Mouse (Mus musculus): ENCODE measurements around the gene Tas2r115. TPM values are rescaled to one million over a fixed set of nuclear protein-coding genes. Genes with fewer than 3 reads are reported as not detected.

Gene Tas2r115
- total and polyA plus RNA-seq, 3 experiments: not detected

- Histone ChIP-seq H3K4me1 (ENCODE audit: control insufficient read depth in 1 of 2, insufficient read depth in 2 of 2, low read length in 2 of 2) (no peaks in the 10 kb centered on the region), H3K9ac (ENCODE audit: control insufficient read depth, low read depth, low read length, poor library complexity, severe bottlenecking) (no peak within 1 kb of the TSS), H3K27me3 (ENCODE audit: control insufficient read depth in 1 of 2, insufficient read depth in 2 of 2, low read length in 2 of 2) (no peaks in the 10 kb centered on the region), H3K79me2 (ENCODE audit: control insufficient read depth, insufficient read depth, low read length, poor library complexity) (no peaks in the 10 kb centered on the region), H3K36me3 (ENCODE audit: control insufficient read depth in 1 of 2, insufficient read depth in 2 of 2, low read length in 2 of 2) (no peaks in the 10 kb centered on the region), H3K9me3 (replicated peaks; ENCODE audit: insufficient read depth, low read length) (no peaks in the 10 kb centered on the region), H3K27ac (ENCODE audit: control insufficient read depth, low read depth, low read length) (no peak within 1 kb of the TSS), H3K4me3 (ENCODE audit: control insufficient read depth in 1 of 2, insufficient read depth in 1 of 2, low read depth in 2 of 2, low read length in 2 of 2) (no peak within 1 kb of the TSS)
- TF ChIP-seq NELFE (IDR thresholded peaks at IDR 0.05; ENCODE audit: low read depth, low read length) (no peak), POLR2AphosphoS2 (IDR thresholded peaks at IDR 0.05; ENCODE audit: low read length) (no peak), RAD21 (IDR thresholded peaks at IDR 0.05; ENCODE audit: low read depth, low read length) (no peak), MAFK (IDR thresholded peaks at IDR 0.05; ENCODE audit: borderline replicate concordance, low read depth, low read length) (no peak), ZKSCAN1 (IDR thresholded peaks at IDR 0.05; ENCODE audit: low read depth, low read length) (no peak), ZMIZ1 (IDR thresholded peaks at IDR 0.05; ENCODE audit: low read depth, low read length) (no peak), CTCF (IDR thresholded peaks at IDR 0.05 in 2 of 3, conservative IDR thresholded peaks at IDR 0.05 in 1 of 3; ENCODE audit: control insufficient read depth in 1 of 3, insufficient read depth in 1 of 3, low read depth in 2 of 3, low read length in 3 of 3, poor library complexity in 1 of 3, severe bottlenecking in 1 of 3) (no peak), RCOR1 (IDR thresholded peaks at IDR 0.05; ENCODE audit: low read depth, low read length) (no peak), ELF1 (IDR thresholded peaks at IDR 0.05; ENCODE audit: low read depth, low read length) (no peak), TBP (IDR thresholded peaks at IDR 0.05; ENCODE audit: low read depth, low read length) (no peak), POLR2AphosphoS5 (IDR thresholded peaks at IDR 0.05; ENCODE audit: borderline replicate concordance, low read depth, low read length) (no peak)
- no peak for DNase-seq (ENCODE audit: low read depth, low spot score)
These were observed 24.0 kb upstream of the Tas2r115 start, which contains the start of gene Tas2r102 for GRCm38 (mm10) chr6:132761831-132762230. Gene Tas2r102 (plus strand): TSS chr6:132762131.

- Histone ChIP-seq H3K4me3 (ENCODE audit: control insufficient read depth in 1 of 2, insufficient read depth in 1 of 2, low read depth in 2 of 2, low read length in 2 of 2) (no peak within 1 kb of the TSS), H3K36me3 (ENCODE audit: control insufficient read depth in 1 of 2, insufficient read depth in 2 of 2, low read length in 2 of 2) (no peaks in the 10 kb centered on the region), H3K79me2 (ENCODE audit: control insufficient read depth, insufficient read depth, low read length, poor library complexity) (no peaks in the 10 kb centered on the region), H3K4me1 (ENCODE audit: control insufficient read depth in 1 of 2, insufficient read depth in 2 of 2, low read length in 2 of 2) (no peaks in the 10 kb centered on the region), H3K9me3 (replicated peaks; ENCODE audit: insufficient read depth, low read length) (no peaks in the 10 kb centered on the region), H3K27ac (ENCODE audit: control insufficient read depth, low read depth, low read length) (no peak within 1 kb of the TSS), H3K9ac (ENCODE audit: control insufficient read depth, low read depth, low read length, poor library complexity, severe bottlenecking) (no peak within 1 kb of the TSS), H3K27me3 (ENCODE audit: control insufficient read depth in 1 of 2, insufficient read depth in 2 of 2, low read length in 2 of 2) (no peaks in the 10 kb centered on the region)
- no peak for DNase-seq (ENCODE audit: low read depth, low spot score)
- no peak for TF ChIP-seq CHD1 (IDR thresholded peaks at IDR 0.05; ENCODE audit: low read depth, low read length)
- TF ChIP-seq GATA1 (IDR thresholded peaks at IDR 0.05; ENCODE audit: low read depth, low read length): no peak
- no peak for TF ChIP-seq BHLHE40 (IDR thresholded peaks at IDR 0.05; ENCODE audit: borderline replicate concordance, low read depth, low read length)
- TF ChIP-seq TAL1 (IDR thresholded peaks at IDR 0.05; ENCODE audit: low read length): no peak
- no peak for TF ChIP-seq MXI1 (IDR thresholded peaks at IDR 0.05; ENCODE audit: low read depth, low read length)
These were observed 16.6 kb upstream of the Tas2r115 start, which contains the start of gene Tas2r124 for GRCm38 (mm10) chr6:132754430-132754829. Gene Tas2r124 (plus strand): TSS chr6:132754730.

- no peak overlapping the region for H3K9ac ChIP-seq (ENCODE audit: control insufficient read depth, low read depth, low read length, poor library complexity, severe bottlenecking)
- H3K27me3 ChIP-seq (ENCODE audit: control insufficient read depth in 1 of 2, insufficient read depth in 2 of 2, low read length in 2 of 2): no peaks in the 10 kb centered on the region
- H3K79me2 ChIP-seq (ENCODE audit: control insufficient read depth, insufficient read depth, low read length, poor library complexity): no peaks in the 10 kb centered on the region
- H3K9me3 ChIP-seq (replicated peaks; ENCODE audit: insufficient read depth, low read length): no peaks in the 10 kb centered on the region
- no peak overlapping the region for H3K4me3 ChIP-seq (ENCODE audit: control insufficient read depth in 1 of 2, insufficient read depth in 1 of 2, low read depth in 2 of 2, low read length in 2 of 2)
- H3K4me1 ChIP-seq (ENCODE audit: control insufficient read depth in 1 of 2, insufficient read depth in 2 of 2, low read length in 2 of 2): no peaks in the 10 kb centered on the region
- peak; percentile 3 for DNase-seq (ENCODE audit: low read depth, low spot score)
- TF ChIP-seq CHD1 (IDR thresholded peaks at IDR 0.05; ENCODE audit: low read depth, low read length): no peak
- no peak for TF ChIP-seq ZC3H11A (IDR thresholded peaks at IDR 0.05; ENCODE audit: low read depth, low read length)
- TF ChIP-seq MYC (IDR thresholded peaks at IDR 0.05; ENCODE audit: low read depth, low read length): no peak
- no peak for TF ChIP-seq USF1 (IDR thresholded peaks at IDR 0.05; ENCODE audit: low read depth, low read length)
- TF ChIP-seq POLR2A (IDR thresholded peaks at IDR 0.05; ENCODE audit: control insufficient read depth in 1 of 2, insufficient read depth in 1 of 2, low read depth in 1 of 2, low read length in 2 of 2, poor library complexity in 1 of 2): no peak
- TF ChIP-seq MXI1 (IDR thresholded peaks at IDR 0.05; ENCODE audit: low read depth, low read length): no peak
- TF ChIP-seq POLR2AphosphoS5 (IDR thresholded peaks at IDR 0.05; ENCODE audit: borderline replicate concordance, low read depth, low read length): no peak
- no peak for TF ChIP-seq E2F4 (IDR thresholded peaks at IDR 0.05; ENCODE audit: borderline replicate concordance, low read depth, low read length)
- TF ChIP-seq NRF1 (IDR thresholded peaks at IDR 0.05; ENCODE audit: insufficient read depth, low read depth, low read length, poor library complexity, severe bottlenecking): no peak
- no peak for TF ChIP-seq CHD2 (IDR thresholded peaks at IDR 0.05; ENCODE audit: low read length)
- no peak for TF ChIP-seq MYB (IDR thresholded peaks at IDR 0.05; ENCODE audit: low read depth, low read length)
- TF ChIP-seq EP300 (IDR thresholded peaks at IDR 0.05; ENCODE audit: low read depth in 1 of 2, low read length in 2 of 2): no peak
- TF ChIP-seq UBTF (IDR thresholded peaks at IDR 0.05; ENCODE audit: borderline replicate concordance, insufficient read depth, low read depth, low read length): no peak
- TF ChIP-seq SMC3 (IDR thresholded peaks at IDR 0.05; ENCODE audit: low read depth, low read length): no peak
- TF ChIP-seq RAD21 (IDR thresholded peaks at IDR 0.05; ENCODE audit: low read depth, low read length): no peak
- TF ChIP-seq POLR2AphosphoS2 (IDR thresholded peaks at IDR 0.05; ENCODE audit: low read length): no peak
- H3K27ac ChIP-seq (ENCODE audit: control insufficient read depth, low read depth, low read length): no peak overlapping the region
- H3K36me3 ChIP-seq (ENCODE audit: control insufficient read depth in 1 of 2, insufficient read depth in 2 of 2, low read length in 2 of 2): no peaks in the 10 kb centered on the region
These were observed 12.4 kb upstream of the Tas2r115 start for GRCm38 (mm10) chr6:132750206-132750605.

Measured in MEL (cell line).